Mouse (Mus musculus) G1E (cell line): ENCODE data around the gene Actn4. TPM values are rescaled to one million over a fixed set of nuclear protein-coding genes. Genes with fewer than 3 reads are reported as not detected.

Experiments
- ATAC-seq: 2 replicates; pipeline ENCODE4 v1.8.0; 2016; ENCODE audit warnings: mild to moderate bottlenecking; ENCODE audit not compliant: insufficient number of reproducible peaks, poor library complexity, low FRiP score, severe bottlenecking; ENCODE audit errors: extremely low read depth
- DNase-seq: peaks from one replicate; pipeline ENCODE4 v3.0.0; 2012; ENCODE audit warnings: low spot score
- H3K27me3 ChIP-seq: 2 replicates; pipeline ENCODE4 v1.6.1; 2012; ENCODE audit warnings: mild to moderate bottlenecking, low read length, inconsistent platforms; ENCODE audit not compliant: insufficient read depth
- H3K36me3 ChIP-seq: replicated peaks from 2 replicates; pipeline ENCODE3; 2012; ENCODE audit warnings: mild to moderate bottlenecking, inconsistent platforms
- H3K4me1 ChIP-seq: 2 replicates; pipeline ENCODE4 v1.6.1; 2012; ENCODE audit warnings: low read depth, low read length, inconsistent platforms, mixed read lengths; ENCODE audit not compliant: insufficient read depth
- H3K4me3 ChIP-seq: 2 replicates; pipeline ENCODE4 v1.5.1; 2012; ENCODE audit warnings: low read depth, mild to moderate bottlenecking, inconsistent platforms, low read length, moderate library complexity, mixed read lengths
- H3K9me3 ChIP-seq: replicated peaks from 2 replicates; pipeline ENCODE4 v1.6.1; 2012; ENCODE audit warnings: inconsistent platforms
- CTCF ChIP-seq: IDR thresholded peaks from 2 replicates; pipeline ENCODE4 v1.5.1; 2012; ENCODE audit warnings: low read depth, low read length, inconsistent platforms, mixed read lengths
- GATA1 ChIP-seq: IDR thresholded peaks from 2 replicates; pipeline ENCODE4 v1.6.1; 2012; ENCODE audit warnings: borderline replicate concordance, low read length, inconsistent platforms, mixed read lengths
- GATA2 ChIP-seq: IDR thresholded peaks from 2 replicates; pipeline ENCODE4 v1.6.1; 2012; ENCODE audit warnings: low read depth, low read length, inconsistent platforms, borderline replicate concordance
- POLR2AphosphoS5 ChIP-seq: IDR thresholded peaks from 2 replicates; pipeline ENCODE4 v1.6.1; 2012; ENCODE audit warnings: low read depth, low read length, inconsistent platforms; ENCODE audit not compliant: insufficient replicate concordance
- TAL1 ChIP-seq: conservative IDR thresholded peaks from 2 replicates; pipeline ENCODE4 v1.6.1; 2012; ENCODE audit warnings: low read depth, low read length, inconsistent platforms, mixed read lengths
- polyA plus RNA-seq: library from polyadenylated mRNA; stranded (reverse); fragments of >175 nt; gene quantifications from 2 replicates; pipeline ENCODE4 v1.2.3, GENCODE M21; 2012
- total RNA-seq, 2 experiments: library from RNA; stranded (forward) in 1 of 2; stranded (reverse) in 1 of 2; fragments of 200-1000 nt in 1 of 2; fragments of >200 nt in 1 of 2; fragmentation: Nextera tagmentation in 1 of 2; gene quantifications; 2 replicates each; pipeline ENCODE4 v1.2.3; 2014 to 2017

The Actn4 gene
- total and polyA plus RNA-seq, 3 experiments: 28.1 to 260 (median 121) TPM

DNA sequence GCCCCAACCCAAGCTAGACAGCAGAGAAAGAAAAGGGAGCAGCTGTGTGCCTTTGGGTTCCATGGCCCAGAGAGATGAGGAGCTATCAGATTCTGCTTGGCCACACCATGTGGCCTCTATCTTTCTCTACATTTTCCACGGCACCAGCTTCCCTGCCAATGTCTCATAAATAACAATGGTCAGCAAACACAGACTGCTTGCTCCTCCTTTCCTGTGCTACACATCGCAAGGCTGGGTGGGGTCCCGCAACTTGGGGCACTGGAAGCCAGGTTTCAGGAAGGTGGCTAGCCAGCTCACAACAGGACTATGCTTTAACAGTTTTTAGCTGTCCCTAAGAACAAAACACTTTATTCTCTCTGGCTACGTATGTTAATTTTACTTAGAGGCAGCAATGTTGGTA, 25.4 kb downstream of the Actn4 start:
- Histone ChIP-seq H3K9me3 (no peaks in the 10 kb centered on the region), H3K4me3 (no peak overlapping the region), H3K36me3 (peaks cover 85% of the 10 kb centered on the region), H3K4me1 (peaks cover 37% of the 10 kb centered on the region), H3K27me3 (no peaks in the 10 kb centered on the region)
- TF ChIP-seq TAL1 (no peak), GATA1 (no peak), POLR2AphosphoS5 (no peak), GATA2 (no peak), CTCF (no peak)
- DNase-seq (no peak), ATAC-seq (no peak)

DNA sequence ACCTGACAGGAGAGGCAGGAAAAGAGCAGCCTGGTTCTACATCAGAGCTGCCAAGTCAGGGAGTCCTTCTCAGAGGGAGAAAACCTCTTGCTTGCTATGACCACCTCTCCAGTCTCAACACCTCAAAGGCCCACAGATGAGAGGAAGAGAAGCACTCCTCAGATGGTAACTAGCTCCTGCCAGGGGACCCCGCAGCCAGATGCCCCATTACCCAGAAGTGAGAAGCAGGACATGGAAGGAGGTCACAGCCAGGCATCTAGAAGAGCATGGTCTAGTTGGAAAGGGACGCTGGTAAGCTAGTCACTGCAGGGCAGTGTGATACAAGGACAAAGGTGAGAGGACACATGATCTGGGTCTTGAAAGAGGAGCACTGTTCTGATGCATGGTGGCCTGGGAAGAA, 28.3 kb downstream of the Actn4 start:
- no peak for TF ChIP-seq GATA2
- TF ChIP-seq POLR2AphosphoS5: no peak
- TF ChIP-seq GATA1: no peak
- no peak for TF ChIP-seq TAL1
- TF ChIP-seq CTCF: no peak
- Histone ChIP-seq H3K9me3 (no peaks in the 10 kb centered on the region), H3K36me3 (peaks cover 85% of the 10 kb centered on the region), H3K4me1 (peaks cover 52% of the 10 kb centered on the region), H3K27me3 (no peaks in the 10 kb centered on the region), H3K4me3 (no peak overlapping the region)
- ATAC-seq (no peak), DNase-seq (no peak)

DNA sequence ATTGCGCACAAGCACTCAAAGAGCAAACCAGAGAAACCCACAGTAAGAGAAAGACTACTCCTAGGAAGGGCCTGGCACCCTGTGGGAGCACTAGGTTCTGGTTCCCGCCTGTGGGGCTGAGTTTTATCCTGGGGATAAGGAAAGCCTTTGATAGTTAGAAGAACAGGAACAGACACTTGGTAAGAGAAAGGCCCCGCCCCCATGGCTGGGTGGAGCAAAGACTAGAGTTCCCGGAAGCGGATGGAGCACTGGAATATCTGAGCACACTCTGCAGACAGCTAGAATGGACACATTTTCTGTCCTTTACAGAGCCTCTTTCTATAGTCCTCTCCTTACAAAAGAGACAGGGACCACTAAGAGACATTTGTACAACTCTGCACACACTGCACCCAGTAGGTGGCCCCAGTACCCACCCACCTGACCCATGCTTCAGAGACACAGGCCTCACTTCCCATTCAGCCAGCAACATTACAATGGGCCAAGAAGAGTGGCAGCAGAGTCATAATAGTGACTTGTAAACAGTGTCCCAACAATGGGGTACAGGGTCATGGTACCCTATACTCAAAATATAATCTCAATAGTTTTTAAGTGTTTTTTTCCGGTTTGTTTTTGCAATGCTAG, 29.6 kb downstream of the Actn4 start:
- H3K36me3 ChIP-seq: peaks cover 83% of the 10 kb centered on the region
- ATAC-seq: peak; percentile 54; the same call in 1 of the 2 replicates
- no peaks in the 10 kb centered on the region for H3K9me3 ChIP-seq
- no peak for TF ChIP-seq TAL1
- no peak for TF ChIP-seq GATA1
- no peak for TF ChIP-seq CTCF
- TF ChIP-seq POLR2AphosphoS5: no peak
- no peak for TF ChIP-seq GATA2
- no peaks in the 10 kb centered on the region for H3K27me3 ChIP-seq
- no peak overlapping the region for H3K4me3 ChIP-seq
- DNase-seq: peak; percentile 70
- peaks cover 49% of the 10 kb centered on the region for H3K4me1 ChIP-seq

DNA sequence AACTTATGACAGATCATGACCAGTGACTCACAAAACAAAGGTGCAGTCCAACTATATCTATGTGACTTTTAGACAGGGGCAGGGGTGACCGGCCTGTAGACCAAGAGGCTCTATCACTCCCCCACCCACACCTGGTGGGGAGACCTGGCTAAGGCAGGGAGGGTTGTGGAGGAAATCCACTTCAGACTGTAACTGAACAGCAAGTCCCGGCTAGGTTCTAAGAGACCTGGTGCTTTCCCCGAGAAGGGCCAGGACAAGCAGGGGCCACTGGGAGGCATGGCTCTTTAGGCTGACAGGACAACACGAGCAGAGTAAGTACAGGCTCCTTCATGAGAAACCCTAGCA, 30.5 kb downstream of the Actn4 start:
- no peak for ATAC-seq
- TF ChIP-seq GATA1: no peak
- no peak for TF ChIP-seq POLR2AphosphoS5
- TF ChIP-seq TAL1: no peak
- no peak for TF ChIP-seq CTCF
- no peak for TF ChIP-seq GATA2

DNA sequence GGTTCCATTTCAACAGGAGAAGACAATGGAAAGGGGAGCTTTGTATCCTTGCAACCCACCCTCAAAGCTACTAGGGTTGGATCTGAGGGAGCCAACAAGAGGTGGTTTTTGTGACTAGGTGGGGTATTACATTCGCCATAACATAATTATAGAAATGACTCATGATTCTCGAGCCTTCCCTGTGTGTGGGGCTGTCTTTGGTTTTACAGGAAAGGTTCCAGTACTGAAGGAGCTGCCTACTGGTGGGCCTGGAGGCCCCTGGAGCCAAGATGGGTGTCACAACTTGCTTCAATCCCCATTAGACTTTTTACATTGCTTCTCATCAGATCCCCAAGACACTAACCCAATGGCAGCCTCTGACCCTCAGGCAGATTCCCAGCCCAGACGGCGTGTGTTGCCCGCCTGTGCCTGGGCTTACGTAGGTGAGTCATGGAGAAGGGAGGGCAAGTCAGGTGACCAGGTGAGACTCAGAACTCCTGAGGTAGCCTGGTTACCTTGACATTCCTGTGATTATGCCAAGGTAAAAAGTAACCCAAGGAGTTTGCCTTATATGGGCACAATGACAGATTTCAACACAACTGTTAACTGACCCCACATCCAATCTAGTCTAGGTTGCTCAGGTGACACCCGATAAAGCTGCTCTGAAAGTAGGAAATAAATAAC, 31.0 kb downstream of the Actn4 start:
- DNase-seq: no peak
- no peaks in the 10 kb centered on the region for H3K9me3 ChIP-seq
- no peak overlapping the region for H3K4me3 ChIP-seq
- ATAC-seq: no peak
- no peaks in the 10 kb centered on the region for H3K27me3 ChIP-seq
- TF ChIP-seq GATA1: no peak
- H3K36me3 ChIP-seq: peaks cover 79% of the 10 kb centered on the region
- H3K4me1 ChIP-seq: peaks cover 44% of the 10 kb centered on the region

More for the DNA sequence above, 30.5 kb downstream of the Actn4 start:
- no peaks in the 10 kb centered on the region for H3K9me3 ChIP-seq
- H3K4me1 ChIP-seq: peaks cover 46% of the 10 kb centered on the region
- no peak overlapping the region for H3K4me3 ChIP-seq
- peaks cover 79% of the 10 kb centered on the region for H3K36me3 ChIP-seq
- H3K27me3 ChIP-seq: no peaks in the 10 kb centered on the region
- DNase-seq: no peak

DNA sequence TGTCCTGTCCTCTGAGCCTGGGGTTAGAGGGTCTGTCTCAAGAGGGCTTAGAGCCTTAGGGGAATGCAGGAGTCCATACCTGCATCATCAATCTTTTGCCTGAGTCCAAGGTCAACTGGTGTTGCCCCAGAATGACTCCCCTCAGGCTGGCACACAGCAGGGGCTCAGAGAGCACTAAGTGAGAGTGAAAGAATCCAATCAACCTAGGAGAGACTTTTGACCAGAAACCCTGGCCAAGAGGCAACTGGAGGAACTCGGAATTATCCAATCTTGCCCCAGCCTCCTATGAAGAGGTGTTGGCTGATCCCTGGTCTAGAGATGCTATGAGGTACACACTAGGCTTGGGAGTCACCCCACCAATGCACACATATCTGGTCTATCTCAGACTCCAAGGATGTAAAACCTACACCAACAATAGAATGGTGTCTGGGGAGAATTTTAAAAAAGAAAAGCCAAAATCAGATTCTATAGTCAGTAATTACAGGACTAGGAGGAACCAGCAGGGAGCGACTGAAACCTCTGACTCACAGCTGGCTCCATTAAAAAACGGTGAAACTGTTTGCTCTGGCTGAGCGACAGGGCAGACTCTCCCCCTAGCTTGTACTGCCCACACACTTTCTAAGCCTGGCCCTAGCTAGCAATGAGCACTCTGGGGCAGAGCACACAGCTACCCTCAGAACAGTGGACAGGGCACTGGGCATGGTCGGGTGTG, 31.7 kb downstream of the Actn4 start:
- TF ChIP-seq GATA2 (no peak), TAL1 (no peak), CTCF (no peak), GATA1 (no peak), POLR2AphosphoS5 (no peak)
- peaks cover 41% of the 10 kb centered on the region for H3K4me1 ChIP-seq
- H3K27me3 ChIP-seq: no peaks in the 10 kb centered on the region
- peaks cover 79% of the 10 kb centered on the region for H3K36me3 ChIP-seq
- no peak for ATAC-seq
- H3K4me3 ChIP-seq: no peak overlapping the region
- H3K9me3 ChIP-seq: no peaks in the 10 kb centered on the region
- DNase-seq: no peak
